Mouse (Mus musculus) heart, postnatal 25 days (tissue): ENCODE measurements around the gene Plekha4. TPM values are rescaled to one million over a fixed set of nuclear protein-coding genes. Genes with fewer than 3 reads are reported as not detected.

Experiments used
- DNase-seq: peaks from one replicate; pipeline ENCODE4 v3.0.0; 2022; ENCODE audit warnings: low spot score
- intact Hi-C: fragments of 180-260 bp; cut with DNase I; formaldehyde crosslinking; loops from one replicate; pipeline ENCODE4 v1.15.1; 2025
- total RNA-seq, 2 experiments: library from RNA; stranded (reverse); gene quantifications; 2 replicates each; pipeline ENCODE4 v1.2.3; 2021

Plekha4 gene
- total RNA-seq, 2 experiments from 2014 or later: 2.2 to 4.7 TPM

- intact Hi-C loops: no loop called here
Measured at GRCm38 (mm10) chr7:45596107-45596506, 70.0 kb downstream of the Plekha4 start.

DNA sequence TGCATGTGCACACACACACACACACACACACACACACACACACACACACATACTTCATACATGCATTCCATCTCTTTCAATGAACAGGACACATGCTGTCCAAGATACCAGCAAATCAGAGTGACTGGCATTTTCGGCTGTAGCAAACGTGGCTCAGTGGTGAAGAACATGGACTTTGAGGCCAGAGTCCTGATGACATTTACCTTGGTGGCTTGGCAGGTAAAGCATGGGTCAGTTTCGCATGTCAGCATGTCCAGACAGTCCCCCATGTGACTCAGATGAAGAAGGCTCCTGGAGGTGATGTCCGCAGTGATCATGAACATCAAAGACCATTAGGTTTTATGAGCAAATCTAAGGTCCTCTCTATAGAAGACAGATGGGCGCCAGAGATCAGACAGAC lies 70.9 kb downstream of the Plekha4 start:
- DNase-seq: no peak
- intact Hi-C loops: no loop called here

More at GRCm38 (mm10) chr7:45596107-45596506, 70.0 kb downstream of the Plekha4 start:
- no peak for DNase-seq

DNA sequence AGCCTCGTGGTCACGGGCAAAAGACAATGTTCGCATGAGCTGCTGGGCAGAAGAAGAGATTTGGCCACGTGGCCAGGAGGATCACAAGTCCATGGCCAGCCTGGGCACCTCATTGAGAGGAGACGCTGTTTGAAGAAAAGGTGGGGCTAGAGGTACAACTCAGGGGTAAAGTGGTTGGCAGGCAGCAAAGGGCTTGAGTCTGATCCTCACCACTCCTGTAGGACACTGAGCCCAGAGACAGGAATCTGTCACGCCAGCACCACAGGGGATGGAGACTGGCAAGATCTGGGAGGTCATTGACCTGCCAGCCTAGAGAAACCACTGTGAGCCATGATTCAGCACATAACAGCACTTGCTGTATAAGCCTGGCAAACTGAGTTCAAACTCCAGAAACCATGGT lies 71.4 kb downstream of the Plekha4 start:
- intact Hi-C loops: no loop called here
- no peak for DNase-seq

- DNase-seq: no peak
- intact Hi-C loops: no loop called here
Measured at GRCm38 (mm10) chr7:45598960-45599879, 73.1 kb downstream of the Plekha4 start.

Other genes starting within 250 kb of the Plekha4 start
- not detected for gene Slc6a21, start 248.8 kb upstream of the Plekha4 start, total RNA-seq
- gene Trpm4, start 192.6 kb upstream of the Plekha4 start, total RNA-seq: 10 to 100 TPM; 23.5 to 25.0 TPM
- gene Hrc, start 191.0 kb upstream of the Plekha4 start, total RNA-seq: 100 to 1,000 TPM; 773 to 825 TPM
- gene Ppfia3, start 159.3 kb upstream of the Plekha4 start, total RNA-seq: under 1 TPM; 0.18 to 0.25 TPM
- 1 to 10 TPM; 1.8 to 2.0 TPM for gene Lin7b, start 155.7 kb upstream of the Plekha4 start, total RNA-seq
- 100 to 1,000 TPM; 110 to 111 TPM for gene Snrnp70, start 130.6 kb upstream of the Plekha4 start, total RNA-seq
- gene Kcna7, start 120.7 kb upstream of the Plekha4 start, total RNA-seq: 1 to 10 TPM; 3.2 to 3.7 TPM
- under 1 TPM; 0.14 to 0.39 TPM for gene Ntf5, start 112.6 kb upstream of the Plekha4 start, total RNA-seq
- not detected for gene Lhb, start 105.5 kb upstream of the Plekha4 start, total RNA-seq
- 10 to 100 TPM; 93.1 to 98.1 TPM for gene Gys1, start 91.5 kb upstream of the Plekha4 start, total RNA-seq
- gene Ruvbl2, start 88.2 kb upstream of the Plekha4 start, total RNA-seq: 10 to 100 TPM; 28.5 to 29.3 TPM
- 100 to 1,000 TPM; 210 to 232 TPM for gene Ftl1, start 66.4 kb upstream of the Plekha4 start, total RNA-seq
- 10 to 100 TPM; 24.7 to 26.7 TPM for gene Bax, start 59.4 kb upstream of the Plekha4 start, total RNA-seq
- gene Tulp2, start 44.5 kb upstream of the Plekha4 start, total RNA-seq: not detected
- 1 to 10 TPM; 4.0 to 5.1 TPM for gene Gm45808, start 39.5 kb upstream of the Plekha4 start, total RNA-seq
- gene Dhdh, start 37.5 kb upstream of the Plekha4 start, total RNA-seq: 1 to 10 TPM; 5.9 to 6.7 TPM
- gene Nucb1, start 15.9 kb upstream of the Plekha4 start, total RNA-seq: 100 to 1,000 TPM; 126 to 129 TPM
- gene Ppp1r15a, start 62 bp upstream of the Plekha4 start, total RNA-seq: 10 to 100 TPM; 22.7 to 23.9 TPM
- gene Hsd17b14, start 28.6 kb downstream of the Plekha4 start, total RNA-seq: under 1 TPM; 0.18 to 0.59 TPM
- 100 to 1,000 TPM; 188 to 200 TPM for gene Bcat2, start 43.8 kb downstream of the Plekha4 start, total RNA-seq
- gene Fgf21, start 89.2 kb downstream of the Plekha4 start, total RNA-seq: not detected
- not detected for gene Fut1, start 91.0 kb downstream of the Plekha4 start, total RNA-seq
- gene Izumo1, start 95.5 kb downstream of the Plekha4 start, total RNA-seq: under 1 TPM; 0.21 to 0.39 TPM
- gene Rasip1, start 101.2 kb downstream of the Plekha4 start, total RNA-seq: 10 to 100 TPM; 26.3 to 33.6 TPM
- gene Mamstr, start 113.6 kb downstream of the Plekha4 start, total RNA-seq: 1 to 10 TPM; 6.0 to 8.4 TPM
- gene Fut2, start 140.1 kb downstream of the Plekha4 start, total RNA-seq: under 1 TPM; 0.47 to 0.78 TPM
- under 1 TPM; 0.14 to 0.29 TPM for gene Ntn5, start 157.7 kb downstream of the Plekha4 start, total RNA-seq
- under 1 TPM in 1 of 2 experiments, not detected in 1; 0.16 TPM for gene Sec1, start 168.1 kb downstream of the Plekha4 start, total RNA-seq
- 1 to 10 TPM; 2.5 to 3.8 TPM for gene Car11, start 173.5 kb downstream of the Plekha4 start, total RNA-seq
- 100 to 1,000 TPM in 1 of 2 experiments, 10 to 100 TPM in 1; 13.6 to 153 TPM for gene Dbp, start 178.8 kb downstream of the Plekha4 start, total RNA-seq
- 100 to 1,000 TPM; 507 to 553 TPM for gene Rpl18, start 189.1 kb downstream of the Plekha4 start, total RNA-seq
- gene Sphk2, start 191.7 kb downstream of the Plekha4 start, total RNA-seq: 10 to 100 TPM; 15.8 to 16.7 TPM
- under 1 TPM; 0.20 to 0.34 TPM for gene Fam83e, start 194.9 kb downstream of the Plekha4 start, total RNA-seq
- gene Spaca4, start 199.5 kb downstream of the Plekha4 start, total RNA-seq: not detected